Mouse (Mus musculus): Measurements from ENCODE around the gene Sfswap. TPM values are rescaled to one million over a fixed set of nuclear protein-coding genes. Genes with fewer than 3 reads are reported as not detected.

The Sfswap gene
- polyA plus RNA-seq, 1 experiment from 2014 or later = 45.7 TPM

DNA sequence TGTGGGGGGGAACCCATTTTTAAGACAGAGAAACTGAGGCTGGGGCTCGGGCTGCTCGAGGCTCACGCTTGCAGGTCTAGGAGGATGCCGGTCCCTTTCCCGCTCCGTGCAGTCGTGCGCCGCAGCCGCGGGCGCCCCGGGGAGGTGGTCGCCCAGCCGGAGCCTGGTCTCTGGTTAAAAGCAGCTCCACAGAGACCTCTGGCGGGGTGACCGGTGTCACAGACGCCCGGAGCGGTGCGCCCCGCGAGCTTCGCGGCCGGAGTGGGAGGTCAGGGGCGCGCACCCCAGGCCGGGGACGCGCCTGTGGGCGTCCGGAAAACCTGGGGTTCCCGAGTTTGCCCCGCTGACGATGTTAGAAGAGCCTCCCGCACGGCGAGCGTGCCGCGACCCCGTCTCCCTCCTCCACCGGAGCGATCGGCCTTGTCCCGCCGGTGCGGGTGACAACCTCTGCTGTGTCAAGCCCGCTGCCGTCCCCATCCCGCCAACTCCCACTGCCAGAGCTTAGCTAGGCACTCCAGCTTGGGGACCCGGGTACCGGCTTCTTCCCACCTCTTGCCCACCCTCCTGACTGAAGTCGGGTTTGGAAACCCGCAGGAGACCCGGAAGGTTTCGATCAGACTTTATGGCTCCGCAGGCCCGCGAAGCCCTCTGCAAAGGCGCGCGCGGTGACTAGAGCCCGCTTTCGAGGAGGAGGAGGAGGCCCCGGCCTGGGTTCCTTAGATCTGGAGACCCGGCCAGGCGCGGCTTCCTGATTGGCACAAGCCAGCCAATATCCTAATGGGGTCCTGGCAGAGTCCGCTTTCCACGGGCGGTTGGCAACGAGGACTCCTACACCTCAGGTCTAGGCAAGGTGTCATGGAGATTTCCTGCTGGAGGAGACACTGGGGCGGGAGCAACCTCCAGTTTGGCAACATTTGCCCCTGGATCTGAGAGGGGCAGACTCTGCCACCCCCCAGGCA lies 83.8 kb downstream of the Sfswap start:
- under 1% methylated on average over 76 of the region's 76 CpGs for WGBS
- H3K9me3 ChIP-seq (ENCODE audit: control insufficient read depth, low read length) = no peaks in the 10 kb centered on the region
- peaks cover 4% of the 10 kb centered on the region; the same call in 1 of the 2 replicates for H3K4me1 ChIP-seq (replicated peaks; ENCODE audit: control insufficient read depth, insufficient read depth, low read length)
- no peak overlapping the region for H3K27ac ChIP-seq (ENCODE audit: low read depth)
- H3K4me3 ChIP-seq (ENCODE audit: low read depth, low read length) = peak overlapping the region; percentile 63
- no peaks in the 10 kb centered on the region for H3K36me3 ChIP-seq (ENCODE audit: control insufficient read depth, insufficient read depth, low read length)
- peak overlapping the region; percentile 45 for H3K9ac ChIP-seq (ENCODE audit: low read length)
- ATAC-seq (replicated peaks; ENCODE audit: low FRiP score, low TSS enrichment, low read depth) (peak; percentile 10; the same call in 1 of the 2 replicates), DNase-seq (ENCODE audit: low spot score) (peak; percentile 79)
- H3K4me2 ChIP-seq (ENCODE audit: low read length) = peak overlapping the region; percentile 99
- peaks cover 50% of the 10 kb centered on the region for H3K27me3 ChIP-seq (replicated peaks; ENCODE audit: control insufficient read depth, insufficient read depth, low read length)

DNA sequence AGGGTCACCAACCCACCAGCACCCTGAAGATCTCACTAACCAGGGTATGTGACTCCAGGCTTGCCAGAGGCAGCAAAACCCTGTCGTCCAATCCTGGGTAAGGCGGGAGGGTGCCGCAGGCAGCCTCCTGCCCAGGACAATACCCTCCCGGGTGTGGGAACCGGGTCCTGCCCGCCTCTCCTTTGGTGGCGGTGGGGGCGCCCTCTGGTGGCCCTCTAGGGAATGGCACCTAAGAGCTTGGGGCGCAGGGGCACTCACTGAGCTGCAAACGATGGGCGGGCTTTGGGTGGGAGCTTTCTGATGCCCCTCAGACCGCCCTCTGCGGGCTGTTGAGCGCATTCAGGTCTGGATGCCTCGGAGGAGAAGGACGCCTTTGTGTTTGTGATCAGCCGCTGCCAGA lies 85.0 kb downstream of the Sfswap start:
- no peak overlapping the region for H3K27ac ChIP-seq (ENCODE audit: low read depth)
- peak; percentile 96 for DNase-seq (ENCODE audit: low spot score)
- no peaks in the 10 kb centered on the region for H3K9me3 ChIP-seq (ENCODE audit: control insufficient read depth, low read length)
- peak overlapping the region; percentile 63 for H3K4me3 ChIP-seq (ENCODE audit: low read depth, low read length)
- peak overlapping the region; percentile 25; the same call in 1 of the 2 replicates for H3K9ac ChIP-seq (ENCODE audit: low read length)
- under 1% methylated on average over 17 of the region's 17 CpGs for WGBS
- H3K4me2 ChIP-seq (ENCODE audit: low read length) = peak overlapping the region; percentile 99
- H3K27me3 ChIP-seq (replicated peaks; ENCODE audit: control insufficient read depth, insufficient read depth, low read length) = peaks cover 44% of the 10 kb centered on the region
- H3K36me3 ChIP-seq (ENCODE audit: control insufficient read depth, insufficient read depth, low read length) = no peaks in the 10 kb centered on the region
- ATAC-seq (replicated peaks; ENCODE audit: low FRiP score, low TSS enrichment, low read depth) = peak; percentile 24
- H3K4me1 ChIP-seq (replicated peaks; ENCODE audit: control insufficient read depth, insufficient read depth, low read length) = peaks cover 4% of the 10 kb centered on the region; the same call in 1 of the 2 replicates

GRCm38 (mm10) chr5:129586471-129586870 lies 85.5 kb downstream of the Sfswap start:
- peaks cover 40% of the 10 kb centered on the region for H3K27me3 ChIP-seq (replicated peaks; ENCODE audit: control insufficient read depth, insufficient read depth, low read length)
- peaks cover 4% of the 10 kb centered on the region; the same call in 1 of the 2 replicates for H3K4me1 ChIP-seq (replicated peaks; ENCODE audit: control insufficient read depth, insufficient read depth, low read length)
- H3K4me2 ChIP-seq (ENCODE audit: low read length) = peak overlapping the region; percentile 99
- H3K27ac ChIP-seq (ENCODE audit: low read depth) = no peak overlapping the region
- 46% methylated on average over 13 of the region's 13 CpGs for WGBS
- peak overlapping the region; percentile 63 for H3K4me3 ChIP-seq (ENCODE audit: low read depth, low read length)
- no peak for ATAC-seq (replicated peaks; ENCODE audit: low FRiP score, low TSS enrichment, low read depth)
- DNase-seq (ENCODE audit: low spot score) = no peak
- H3K9ac ChIP-seq (ENCODE audit: low read length) = peak overlapping the region; percentile 25; the same call in 1 of the 2 replicates
- no peaks in the 10 kb centered on the region for H3K9me3 ChIP-seq (ENCODE audit: control insufficient read depth, low read length)
- no peaks in the 10 kb centered on the region for H3K36me3 ChIP-seq (ENCODE audit: control insufficient read depth, insufficient read depth, low read length)

DNA sequence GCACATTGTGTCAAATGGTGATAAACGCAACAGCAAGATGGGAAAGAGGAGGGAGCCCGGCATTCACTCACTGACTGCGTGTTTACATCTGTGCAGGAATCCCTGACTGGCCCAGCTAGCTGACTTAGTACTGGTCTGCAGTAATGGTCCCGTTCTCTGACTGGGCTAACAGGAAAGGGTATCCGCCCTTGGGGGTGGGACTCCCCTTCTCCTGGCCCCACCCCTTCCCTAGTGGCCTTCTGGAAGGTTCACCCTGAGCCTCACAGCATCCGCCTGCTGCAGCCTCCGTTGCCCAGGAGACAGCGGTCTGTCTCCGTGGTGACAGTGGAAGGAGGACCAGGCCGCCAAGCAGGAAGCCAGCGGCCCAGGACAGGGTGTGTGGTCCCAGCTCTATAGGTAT lies 89.9 kb downstream of the Sfswap start:
- no peak for ATAC-seq (replicated peaks; ENCODE audit: low FRiP score, low TSS enrichment, low read depth)
- no peak overlapping the region for H3K27ac ChIP-seq (ENCODE audit: low read depth)

GRCm38 (mm10) chr5:129594116-129595114 lies 93.4 kb downstream of the Sfswap start:
- DNase-seq (ENCODE audit: low spot score) = peak; percentile 95
- H3K9ac ChIP-seq (ENCODE audit: low read length) = no peak overlapping the region
- H3K36me3 ChIP-seq (ENCODE audit: control insufficient read depth, insufficient read depth, low read length) = no peaks in the 10 kb centered on the region
- no peak overlapping the region for H3K27ac ChIP-seq (ENCODE audit: low read depth)
- 34% methylated on average over 19 of the region's 19 CpGs for WGBS
- ATAC-seq (replicated peaks; ENCODE audit: low FRiP score, low TSS enrichment, low read depth) = peak; percentile 57
- H3K4me3 ChIP-seq (ENCODE audit: low read depth, low read length) = no peak overlapping the region
- 0 out of 2 replicates have a peak, but pooled peaks cover 3% of the 10 kb centered on the region for H3K27me3 ChIP-seq (replicated peaks; ENCODE audit: control insufficient read depth, insufficient read depth, low read length)
- H3K9me3 ChIP-seq (ENCODE audit: control insufficient read depth, low read length) = no peaks in the 10 kb centered on the region
- no peak overlapping the region for H3K4me2 ChIP-seq (ENCODE audit: low read length)
- H3K4me1 ChIP-seq (replicated peaks; ENCODE audit: control insufficient read depth, insufficient read depth, low read length) = peaks cover 4% of the 10 kb centered on the region; the same call in 1 of the 2 replicates

More for the DNA sequence above, 89.9 kb downstream of the Sfswap start:
- no peak overlapping the region for H3K4me2 ChIP-seq (ENCODE audit: low read length)
- WGBS = 14% methylated on average over 11 of the region's 11 CpGs
- H3K4me3 ChIP-seq (ENCODE audit: low read depth, low read length) = no peak overlapping the region
- H3K27me3 ChIP-seq (replicated peaks; ENCODE audit: control insufficient read depth, insufficient read depth, low read length) = 0 out of 2 replicates have a peak, but pooled peaks cover 11% of the 10 kb centered on the region
- H3K9ac ChIP-seq (ENCODE audit: low read length) = no peak overlapping the region
- peaks cover 8% of the 10 kb centered on the region; the same call in 1 of the 2 replicates for H3K4me1 ChIP-seq (replicated peaks; ENCODE audit: control insufficient read depth, insufficient read depth, low read length)
- no peaks in the 10 kb centered on the region for H3K36me3 ChIP-seq (ENCODE audit: control insufficient read depth, insufficient read depth, low read length)
- no peak for DNase-seq (ENCODE audit: low spot score)
- H3K9me3 ChIP-seq (ENCODE audit: control insufficient read depth, low read length) = no peaks in the 10 kb centered on the region

GRCm38 (mm10) chr5:129602071-129602487 lies 101.1 kb downstream of the Sfswap start:
- ATAC-seq (replicated peaks; ENCODE audit: low FRiP score, low TSS enrichment, low read depth) (peak; percentile 41; the same call in 1 of the 2 replicates), DNase-seq (ENCODE audit: low spot score) (peak; percentile 58)
- no peak overlapping the region for H3K9ac ChIP-seq (ENCODE audit: low read length)
- 0 out of 2 replicates have a peak, but pooled peaks cover 3% of the 10 kb centered on the region for H3K36me3 ChIP-seq (ENCODE audit: control insufficient read depth, insufficient read depth, low read length)
- WGBS = 52% methylated on average over 16 of the region's 16 CpGs
- H3K4me3 ChIP-seq (ENCODE audit: low read depth, low read length) = no peak overlapping the region
- no peaks in the 10 kb centered on the region for H3K9me3 ChIP-seq (ENCODE audit: control insufficient read depth, low read length)
- no peaks in the 10 kb centered on the region for H3K4me1 ChIP-seq (replicated peaks; ENCODE audit: control insufficient read depth, insufficient read depth, low read length)
- no peaks in the 10 kb centered on the region for H3K27me3 ChIP-seq (replicated peaks; ENCODE audit: control insufficient read depth, insufficient read depth, low read length)
- no peak overlapping the region for H3K4me2 ChIP-seq (ENCODE audit: low read length)
- H3K27ac ChIP-seq (ENCODE audit: low read depth) = no peak overlapping the region

GRCm38 (mm10) chr5:129607476-129607875 lies 106.5 kb downstream of the Sfswap start:
- no peaks in the 10 kb centered on the region for H3K27me3 ChIP-seq (replicated peaks; ENCODE audit: control insufficient read depth, insufficient read depth, low read length)
- no peaks in the 10 kb centered on the region for H3K9me3 ChIP-seq (ENCODE audit: control insufficient read depth, low read length)
- no peak overlapping the region for H3K9ac ChIP-seq (ENCODE audit: low read length)
- H3K4me3 ChIP-seq (ENCODE audit: low read depth, low read length) = no peak overlapping the region
- WGBS = 77% methylated on average over 8 of the region's 8 CpGs
- DNase-seq (ENCODE audit: low spot score) = no peak
- H3K4me1 ChIP-seq (replicated peaks; ENCODE audit: control insufficient read depth, insufficient read depth, low read length) = no peaks in the 10 kb centered on the region
- no peak for ATAC-seq (replicated peaks; ENCODE audit: low FRiP score, low TSS enrichment, low read depth)
- H3K36me3 ChIP-seq (ENCODE audit: control insufficient read depth, insufficient read depth, low read length) = 0 out of 2 replicates have a peak, but pooled peaks cover 3% of the 10 kb centered on the region
- no peak overlapping the region for H3K27ac ChIP-seq (ENCODE audit: low read depth)
- no peak overlapping the region for H3K4me2 ChIP-seq (ENCODE audit: low read length)

DNA sequence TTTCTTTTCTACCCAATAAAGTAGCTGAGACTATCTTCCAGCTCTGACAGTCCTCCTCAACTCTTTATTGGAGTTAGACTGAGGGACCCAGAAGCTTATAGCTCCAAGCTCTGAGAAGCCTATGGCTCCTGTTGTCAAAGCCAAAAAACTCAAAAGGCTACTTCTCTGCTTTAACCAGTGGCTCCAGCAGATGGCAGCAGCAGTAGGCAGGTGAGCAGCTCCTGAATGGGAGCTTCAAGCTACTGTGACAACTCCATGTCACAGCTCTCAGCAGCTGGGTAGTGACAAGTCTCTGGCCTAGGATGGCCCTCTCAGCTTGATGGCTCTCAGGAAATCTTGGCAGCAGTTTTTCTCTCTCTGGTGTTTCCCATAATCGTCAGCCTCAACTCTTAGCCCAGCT lies 110.0 kb downstream of the Sfswap start:
- no peak overlapping the region for H3K4me3 ChIP-seq (ENCODE audit: low read depth, low read length)
- H3K9ac ChIP-seq (ENCODE audit: low read length) = no peak overlapping the region
- 20% methylated on average over 1 of the region's 1 CpGs for WGBS
- ATAC-seq (replicated peaks; ENCODE audit: low FRiP score, low TSS enrichment, low read depth) = no peak
- no peaks in the 10 kb centered on the region for H3K9me3 ChIP-seq (ENCODE audit: control insufficient read depth, low read length)
- DNase-seq (ENCODE audit: low spot score) = peak; percentile 86
- H3K4me2 ChIP-seq (ENCODE audit: low read length) = no peak overlapping the region
- no peaks in the 10 kb centered on the region for H3K27me3 ChIP-seq (replicated peaks; ENCODE audit: control insufficient read depth, insufficient read depth, low read length)
- H3K36me3 ChIP-seq (ENCODE audit: control insufficient read depth, insufficient read depth, low read length) = 0 out of 2 replicates have a peak, but pooled peaks cover 3% of the 10 kb centered on the region
- H3K27ac ChIP-seq (ENCODE audit: low read depth) = no peak overlapping the region
- H3K4me1 ChIP-seq (replicated peaks; ENCODE audit: control insufficient read depth, insufficient read depth, low read length) = no peaks in the 10 kb centered on the region
